Mouse (Mus musculus) urinary bladder, postnatal 36 days (tissue): ENCODE measurements at regions not wholly inside any gene's neighbourhood (a gene's known extent, or its start where the extent isn't known, plus 50 kb on each side); places are given as distances from the start of the nearest gene placed in this dataset.

Experiments used
- DNase-seq, 2 experiments: peaks; one replicate each; pipeline ENCODE4 v3.0.0; 2022; ENCODE audit warnings: low spot score in 2 of 2, mixed read lengths in 1 of 2

- no peak for DNase-seq
Measured at GRCm38 (mm10) chr14:100883115-100883514, 317.0 kb downstream of the Prr30 start.

GRCm38 (mm10) chr14:100880103-100880502 lies 320.0 kb downstream of the Prr30 start:
- DNase-seq = no peak

GRCm38 (mm10) chr14:100867790-100868189 lies 332.3 kb downstream of the Prr30 start:
- DNase-seq = no peak

GRCm38 (mm10) chr14:100864792-100865191 lies 335.3 kb downstream of the Prr30 start:
- no peak for DNase-seq

GRCm38 (mm10) chr14:100864164-100864563 lies 336.0 kb downstream of the Prr30 start:
- no peak for DNase-seq

- DNase-seq = no peak
Measured at GRCm38 (mm10) chr14:100842828-100843227, 357.3 kb downstream of the Prr30 start.
